In genomic region chr11:12435018-12435417, GRCm38 (mm10) we compare ENCODE assay signal across 15 mouse cellular contexts. TPM values are rescaled to one million over a fixed set of nuclear protein-coding genes. Genes with fewer than 3 reads are reported as not detected.
A peak's percentile ranks its signal among the peaks of the same experiment; 100 is the strongest.
DNase-seq lines count a peak whose midpoint lies in the region; ATAC-seq and TF ChIP-seq lines count a peak whose summit lies in the region.
"Had no signal": no experiment of that assay in that cellular context is flagged by ENCODE, and none has a peak within 500 bp of the region (broad histone marks: within the 10 kb centered on the region; RNA-seq: fewer than 3 reads in every experiment).

No protein-coding gene starts in this region.

- H3K79me2 ChIP-seq in myocyte (ENCODE audit: control insufficient read depth, insufficient read depth): peaks cover 12% of the 10 kb centered on the region

- 62% methylated on average over 4 of the region's 4 CpGs for WGBS in forebrain, embryonic 12.5 days
- 51% methylated on average over 4 of the region's 4 CpGs for WGBS in forebrain, embryonic 16.5 days
- 25% methylated on average over 4 of the region's 4 CpGs for WGBS in lung, embryonic 14.5 days
- WGBS in forebrain, embryonic 14.5 days: 53% methylated on average over 4 of the region's 4 CpGs

- no peak overlapping the region for H3ac ChIP-seq in myocyte (ENCODE audit: control insufficient read depth, insufficient read length)

- H3K27me3 ChIP-seq in forebrain, embryonic 12.5 days: peaks cover 11% of the 10 kb centered on the region
- no peaks in the 10 kb centered on the region for H3K27me3 ChIP-seq in forebrain, embryonic 16.5 days (replicated peaks; ENCODE audit: control insufficient read depth, insufficient read depth, low read length)
- no peaks in the 10 kb centered on the region for H3K27me3 ChIP-seq in lung, embryonic 14.5 days (ENCODE audit: insufficient read depth, low read length)
- H3K27me3 ChIP-seq in myocyte (ENCODE audit: control insufficient read depth, insufficient read depth, insufficient read length): no peaks in the 10 kb centered on the region
- no peaks in the 10 kb centered on the region for H3K27me3 ChIP-seq in forebrain, embryonic 14.5 days (replicated peaks; ENCODE audit: control insufficient read depth, insufficient read depth, low read length)
- H3K27me3 ChIP-seq: hindbrain, embryonic 15.5 days; megakaryocyte, embryonic 14.5 days had no signal

- peaks cover 17% of the 10 kb centered on the region for H3K4me1 ChIP-seq in forebrain, embryonic 12.5 days
- peaks cover 5% of the 10 kb centered on the region; the same call in 1 of the 2 replicates for H3K4me1 ChIP-seq in forebrain, embryonic 16.5 days (replicated peaks; ENCODE audit: control insufficient read depth, insufficient read depth, low read length)
- H3K4me1 ChIP-seq in lung, embryonic 14.5 days (ENCODE audit: insufficient read depth): peaks cover 20% of the 10 kb centered on the region
- H3K4me1 ChIP-seq in forebrain, embryonic 14.5 days (ENCODE audit: control insufficient read depth, insufficient read depth, low read length): peaks cover 4% of the 10 kb centered on the region; the same call in 1 of the 2 replicates
- H3K4me1 ChIP-seq: hindbrain, embryonic 15.5 days; megakaryocyte, embryonic 14.5 days had no signal

- H3K4me2 ChIP-seq in forebrain, embryonic 12.5 days: no peak overlapping the region
- no peak overlapping the region for H3K4me2 ChIP-seq in forebrain, embryonic 16.5 days (ENCODE audit: low read length)
- 0 out of 2 replicates have a peak overlapping the region, but pooled peaks have one; percentile 10 for H3K4me2 ChIP-seq in lung, embryonic 14.5 days
- peak overlapping the region; percentile 73 for H3K4me2 ChIP-seq in myocyte (ENCODE audit: low read depth)
- no peak overlapping the region for H3K4me2 ChIP-seq in forebrain, embryonic 14.5 days (ENCODE audit: low read length)
- H3K4me2 ChIP-seq: hindbrain, embryonic 15.5 days had no signal

- H3K9ac ChIP-seq in forebrain, embryonic 12.5 days: no peak overlapping the region
- H3K9ac ChIP-seq in forebrain, embryonic 16.5 days (replicated peaks; ENCODE audit: low read depth, low read length): no peak overlapping the region
- H3K9ac ChIP-seq in lung, embryonic 14.5 days: no peak overlapping the region
- no peak overlapping the region for H3K9ac ChIP-seq in forebrain, embryonic 14.5 days (ENCODE audit: low read length)
- H3K9ac ChIP-seq: forebrain, postnatal 0 days; hindbrain, embryonic 15.5 days had no signal

- H3K4me3 ChIP-seq in forebrain, embryonic 12.5 days (replicated peaks): no peak overlapping the region
- no peak overlapping the region for H3K4me3 ChIP-seq in forebrain, embryonic 16.5 days (replicated peaks; ENCODE audit: low read length)
- H3K4me3 ChIP-seq in lung, embryonic 14.5 days (ENCODE audit: low read depth, low read length): no peak overlapping the region
- peak overlapping the region; percentile 62 for H3K4me3 ChIP-seq in gastrocnemius, adult 2 months
- no peak overlapping the region for H3K4me3 ChIP-seq in myocyte
- no peak overlapping the region for H3K4me3 ChIP-seq in forebrain, embryonic 14.5 days (ENCODE audit: low read depth, low read length)
- H3K4me3 ChIP-seq: hindbrain, embryonic 15.5 days; megakaryocyte, embryonic 14.5 days had no signal

- H3K27ac ChIP-seq in forebrain, embryonic 12.5 days: no peak overlapping the region
- H3K27ac ChIP-seq in forebrain, embryonic 16.5 days (ENCODE audit: low read length): no peak overlapping the region
- peak overlapping the region; percentile 37; the same call in 1 of the 2 replicates for H3K27ac ChIP-seq in lung, embryonic 14.5 days (ENCODE audit: low read depth)
- H3K27ac ChIP-seq in gastrocnemius, adult 2 months: peak overlapping the region; percentile 93
- no peak overlapping the region for H3K27ac ChIP-seq in forebrain, embryonic 14.5 days (ENCODE audit: low read depth, low read length)
- H3K27ac ChIP-seq: hindbrain, embryonic 15.5 days had no signal

- peak; percentile 10 for DNase-seq in lung, embryonic 14.5 days
- no peak for DNase-seq in lung, postnatal 14 days
- DNase-seq in gastrocnemius, adult 2 months: peak; percentile 71
- no peak for DNase-seq in urinary bladder, postnatal 10 days (ENCODE audit: low spot score)
- no peak for DNase-seq in forebrain, embryonic 14.5 days (ENCODE audit: low spot score)
- DNase-seq: cerebellum, postnatal 36 days; forebrain, postnatal 0 days; kidney, postnatal 36 days; liver; spleen, adult 18-20 months had no signal

- no peaks in the 10 kb centered on the region for H3K36me3 ChIP-seq in forebrain, embryonic 12.5 days (replicated peaks)
- H3K36me3 ChIP-seq in forebrain, embryonic 16.5 days (ENCODE audit: control insufficient read depth, insufficient read depth): no peaks in the 10 kb centered on the region
- no peaks in the 10 kb centered on the region for H3K36me3 ChIP-seq in lung, embryonic 14.5 days (ENCODE audit: insufficient read depth)
- no peaks in the 10 kb centered on the region for H3K36me3 ChIP-seq in myocyte (ENCODE audit: control insufficient read depth, insufficient read depth)
- no peaks in the 10 kb centered on the region for H3K36me3 ChIP-seq in forebrain, embryonic 14.5 days (ENCODE audit: control insufficient read depth, insufficient read depth, low read length)
- H3K36me3 ChIP-seq: hindbrain, embryonic 15.5 days had no signal

- no peaks in the 10 kb centered on the region for H3K9me3 ChIP-seq in forebrain, embryonic 12.5 days
- no peaks in the 10 kb centered on the region for H3K9me3 ChIP-seq in forebrain, embryonic 16.5 days (ENCODE audit: control insufficient read depth, low read length)
- H3K9me3 ChIP-seq in lung, embryonic 14.5 days (ENCODE audit: low read depth, low read length): no peaks in the 10 kb centered on the region
- no peaks in the 10 kb centered on the region for H3K9me3 ChIP-seq in forebrain, embryonic 14.5 days (replicated peaks; ENCODE audit: control insufficient read depth, low read length)
- H3K9me3 ChIP-seq: hindbrain, embryonic 15.5 days; megakaryocyte, embryonic 14.5 days had no signal

- intact Hi-C loops in gastrocnemius, adult 2 months (cut with DNase I): no loop called here

- no peak for TF ChIP-seq CTCF in lung, embryonic 14.5 days (IDR thresholded peaks at IDR 0.05; ENCODE audit: low read depth)
- no peak for TF ChIP-seq CTCF in gastrocnemius, adult 2 months (IDR thresholded peaks at IDR 0.05)

- TF ChIP-seq POLR2A in myocyte (IDR thresholded peaks at IDR 0.05; ENCODE audit: insufficient read length, low read depth): peak; percentile 17

- peak; percentile 36; the same call in 1 of the 2 replicates for ATAC-seq in forebrain, embryonic 12.5 days (ENCODE audit: low FRiP score)
- no peak for ATAC-seq in forebrain, embryonic 16.5 days
- no peak for ATAC-seq in lung, embryonic 14.5 days (ENCODE audit: insufficient read depth)
- no peak for ATAC-seq in forebrain, embryonic 14.5 days
- ATAC-seq: forebrain, postnatal 0 days had no signal

TF ChIP-seq in myocyte, 11 proteins besides CTCF, POLR2A, EP300 and RAD21:
- peak; percentile 46 to 93 (median 76) for TF ChIP-seq MYOD1 (IDR thresholded peaks at IDR 0.05; ENCODE audit: control insufficient read depth in 1 of 3, insufficient read length in 2 of 3, low read depth in 2 of 3)
- TF ChIP-seq TCF3 (IDR thresholded peaks at IDR 0.05; ENCODE audit: insufficient read length, low read depth): peak; percentile 12
- peak; percentile 52 to 87 (median 77) for TF ChIP-seq MYOG (IDR thresholded peaks at IDR 0.05; ENCODE audit: control insufficient read depth in 1 of 3, insufficient read depth in 1 of 3, insufficient read length in 2 of 3, low read depth in 2 of 3)
- peak; percentile 65 for TF ChIP-seq TCF12 (IDR thresholded peaks at IDR 0.05; ENCODE audit: insufficient read depth, poor library complexity, severe bottlenecking)
- no peak for TF ChIP-seq SRF (IDR thresholded peaks at IDR 0.05; ENCODE audit: control insufficient read depth, insufficient read length, low read depth)
TF ChIP-seq in myocyte: peak in this region for 4.

RNA-seq across cellular contexts. Expression of gene Cobl, which starts 29.7 kb away (rescaled TPM):
- polyA plus RNA-seq in forebrain, embryonic 12.5 days (2016; fragmentation: Nextera tagmentation; extraction: Ambion mirVana): 2.8 and 3.2 TPM in 2 replicates
- polyA plus RNA-seq in forebrain, embryonic 16.5 days (2015; fragmentation: Nextera tagmentation; extraction: Ambion mirVana): 5.4 and 8.4 TPM in 2 replicates
- 10.8 and 13.5 TPM in 2 replicates for polyA plus RNA-seq in lung, embryonic 14.5 days (2014; fragmentation: Nextera tagmentation; extraction: Ambion mirVana)
- 100 to 1,000 TPM; 101 to 123 TPM for total RNA-seq in gastrocnemius, adult 2 months (2021)
- 191 TPM for polyA plus RNA-seq in myocyte (2012; fragmentation: generic; extraction: Trizol)
- polyA plus RNA-seq in forebrain, embryonic 14.5 days (2014; fragmentation: Nextera tagmentation; extraction: Ambion mirVana): 4.6 and 6.6 TPM in 2 replicates

Comparison
In these comparisons a context has a peak if more than half of its experiments do, and no peak if none do; other contexts are left out.
1. DNase-seq: peak in lung, embryonic 14.5 days (single experiment) and gastrocnemius, adult 2 months (single experiment); none in lung, postnatal 14 days (single experiment), urinary bladder, postnatal 10 days (single experiment) and forebrain, embryonic 14.5 days (single experiment).
2. H3K27ac ChIP-seq: peak in lung, embryonic 14.5 days (single experiment) and gastrocnemius, adult 2 months (single experiment); none in forebrain, embryonic 12.5 days (single experiment), forebrain, embryonic 16.5 days (single experiment) and forebrain, embryonic 14.5 days (single experiment).
3. H3K4me2 ChIP-seq: peak in lung, embryonic 14.5 days (single experiment) and myocyte (single experiment); none in forebrain, embryonic 12.5 days (single experiment), forebrain, embryonic 16.5 days (single experiment) and forebrain, embryonic 14.5 days (single experiment).
4. RNA of gene Cobl, which starts 29.7 kb away (polyA plus RNA-seq): 191 TPM in myocyte (single experiment); 10.8 to 13.5 TPM in lung, embryonic 14.5 days, 5.4 to 8.4 TPM in forebrain, embryonic 16.5 days, 4.6 to 6.6 TPM in forebrain, embryonic 14.5 days and 2.8 to 3.2 TPM in forebrain, embryonic 12.5 days; every median in the first group is over 10 times any median in the second.